Mouse (Mus musculus): Measurements from ENCODE around the gene Eif2ak4. TPM values are rescaled to one million over a fixed set of nuclear protein-coding genes. Genes with fewer than 3 reads are reported as not detected.

Gene Eif2ak4
- polyA plus RNA-seq, 1 experiment: 21.5 TPM

- Histone ChIP-seq H3K27ac (ENCODE audit: insufficient read depth, low read length) (no peak overlapping the region), H3K4me1 (ENCODE audit: control insufficient read depth, insufficient read depth, low read length) (no peaks in the 10 kb centered on the region), H3K27me3 (ENCODE audit: control insufficient read depth, insufficient read depth, low read length) (no peaks in the 10 kb centered on the region), H3K4me3 (replicated peaks; ENCODE audit: insufficient read depth, low read depth, low read length) (no peak overlapping the region)
- WGBS: 73% methylated on average over 2 of the region's 2 CpGs
- no peak for TF ChIP-seq POLR2A (IDR thresholded peaks at IDR 0.05; ENCODE audit: borderline replicate concordance, insufficient read depth, low read length)
- TF ChIP-seq CTCF (IDR thresholded peaks at IDR 0.05; ENCODE audit: borderline replicate concordance, insufficient read depth, low read depth, low read length): no peak
- no peak for DNase-seq
Observed at GRCm38 (mm10) chr2:118500191-118500590, 111.8 kb downstream of the Eif2ak4 start.

- Histone ChIP-seq H3K27me3 (ENCODE audit: control insufficient read depth, insufficient read depth, low read length) (no peaks in the 10 kb centered on the region), H3K4me3 (replicated peaks; ENCODE audit: insufficient read depth, low read depth, low read length) (no peak overlapping the region), H3K4me1 (ENCODE audit: control insufficient read depth, insufficient read depth, low read length) (no peaks in the 10 kb centered on the region), H3K27ac (ENCODE audit: insufficient read depth, low read length) (no peak overlapping the region)
- no peak for DNase-seq
- 89% methylated on average over 7 of the region's 7 CpGs for WGBS
- no peak for TF ChIP-seq CTCF (IDR thresholded peaks at IDR 0.05; ENCODE audit: borderline replicate concordance, insufficient read depth, low read depth, low read length)
- no peak for TF ChIP-seq POLR2A (IDR thresholded peaks at IDR 0.05; ENCODE audit: borderline replicate concordance, insufficient read depth, low read length)
Observed at GRCm38 (mm10) chr2:118507126-118507525, 118.7 kb downstream of the Eif2ak4 start.

- no peaks in the 10 kb centered on the region for H3K4me1 ChIP-seq (ENCODE audit: control insufficient read depth, insufficient read depth, low read length)
- DNase-seq: no peak
- WGBS: 62% methylated on average over 8 of the region's 8 CpGs
- H3K4me3 ChIP-seq (replicated peaks; ENCODE audit: insufficient read depth, low read depth, low read length): no peak overlapping the region
- no peak overlapping the region for H3K27ac ChIP-seq (ENCODE audit: insufficient read depth, low read length)
- TF ChIP-seq CTCF (IDR thresholded peaks at IDR 0.05; ENCODE audit: borderline replicate concordance, insufficient read depth, low read depth, low read length) (no peak), POLR2A (IDR thresholded peaks at IDR 0.05; ENCODE audit: borderline replicate concordance, insufficient read depth, low read length) (no peak)
- no peaks in the 10 kb centered on the region for H3K27me3 ChIP-seq (ENCODE audit: control insufficient read depth, insufficient read depth, low read length)
Observed at GRCm38 (mm10) chr2:118509688-118510446, 121.4 kb downstream of the Eif2ak4 start.

- 37% methylated on average over 29 of the region's 29 CpGs for WGBS
- DNase-seq: peak; percentile 74 to 79
- H3K27me3 ChIP-seq (ENCODE audit: control insufficient read depth, insufficient read depth, low read length): no peaks in the 10 kb centered on the region
- no peak overlapping the region for H3K4me3 ChIP-seq (replicated peaks; ENCODE audit: insufficient read depth, low read depth, low read length)
- TF ChIP-seq CTCF (IDR thresholded peaks at IDR 0.05; ENCODE audit: borderline replicate concordance, insufficient read depth, low read depth, low read length): no peak
- no peaks in the 10 kb centered on the region for H3K4me1 ChIP-seq (ENCODE audit: control insufficient read depth, insufficient read depth, low read length)
- no peak overlapping the region for H3K27ac ChIP-seq (ENCODE audit: insufficient read depth, low read length)
Observed at GRCm38 (mm10) chr2:118510447-118511310, 122.3 kb downstream of the Eif2ak4 start.

GRCm38 (mm10) chr2:118511779-118512417 is 123.5 kb downstream of the Eif2ak4 start:
- H3K4me1 ChIP-seq (ENCODE audit: control insufficient read depth, insufficient read depth, low read length): no peaks in the 10 kb centered on the region
- DNase-seq: no peak
- no peak overlapping the region for H3K27ac ChIP-seq (ENCODE audit: insufficient read depth, low read length)
- no peak overlapping the region for H3K4me3 ChIP-seq (replicated peaks; ENCODE audit: insufficient read depth, low read depth, low read length)
- H3K27me3 ChIP-seq (ENCODE audit: control insufficient read depth, insufficient read depth, low read length): no peaks in the 10 kb centered on the region
- 81% methylated on average over 11 of the region's 11 CpGs for WGBS
- TF ChIP-seq CTCF (IDR thresholded peaks at IDR 0.05; ENCODE audit: borderline replicate concordance, insufficient read depth, low read depth, low read length): no peak
- no peak for TF ChIP-seq POLR2A (IDR thresholded peaks at IDR 0.05; ENCODE audit: borderline replicate concordance, insufficient read depth, low read length)

DNA sequence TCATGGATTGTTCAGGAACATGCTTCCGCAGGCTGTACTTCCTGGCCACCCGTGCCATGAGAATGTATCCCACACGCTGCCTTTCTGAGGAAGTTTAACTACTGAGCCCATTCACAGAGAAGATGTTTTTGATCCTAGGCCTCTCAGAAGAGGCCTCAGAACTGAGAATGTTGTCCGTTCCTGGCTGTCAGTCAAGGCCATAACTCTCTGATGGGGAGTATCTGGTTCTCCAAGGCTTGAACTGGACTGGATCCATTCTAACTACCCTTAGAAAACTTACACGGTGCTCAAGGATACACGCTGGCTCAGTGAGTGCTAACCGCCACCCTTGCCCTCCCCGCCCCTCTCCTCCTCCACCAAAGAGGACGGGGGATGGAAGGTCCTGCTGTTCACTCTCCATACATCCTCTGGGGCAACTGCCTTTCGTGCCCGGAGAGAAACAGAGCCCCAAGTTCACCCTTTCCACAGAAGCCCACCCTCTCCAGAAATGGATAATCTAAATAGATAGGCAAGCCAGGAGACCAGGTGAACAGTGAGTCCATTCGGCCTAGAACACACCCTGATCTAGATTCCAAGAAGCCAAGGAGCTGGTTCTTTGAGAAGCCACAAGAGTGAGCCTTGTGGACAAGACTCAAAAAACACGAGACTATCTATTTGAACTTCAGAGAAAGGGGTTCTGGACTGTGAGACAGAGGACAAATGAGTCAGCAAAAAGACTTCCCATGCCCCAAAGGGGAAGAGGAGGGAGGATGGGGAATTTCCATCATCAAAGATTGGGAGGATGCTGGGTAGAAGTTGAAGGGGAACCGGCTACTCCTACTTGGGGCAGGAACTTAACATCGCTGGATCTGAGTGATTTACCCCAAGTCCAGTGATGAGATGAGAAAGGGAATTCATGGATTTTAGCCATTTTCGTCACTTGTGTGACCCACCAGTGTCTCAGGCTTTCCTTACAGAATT is 124.3 kb downstream of the Eif2ak4 start:
- WGBS: 91% methylated on average over 16 of the region's 16 CpGs
- Histone ChIP-seq H3K4me1 (ENCODE audit: control insufficient read depth, insufficient read depth, low read length) (no peaks in the 10 kb centered on the region), H3K27ac (ENCODE audit: insufficient read depth, low read length) (no peak overlapping the region), H3K4me3 (replicated peaks; ENCODE audit: insufficient read depth, low read depth, low read length) (no peak overlapping the region), H3K27me3 (ENCODE audit: control insufficient read depth, insufficient read depth, low read length) (no peaks in the 10 kb centered on the region)
- no peak for DNase-seq
- TF ChIP-seq POLR2A (IDR thresholded peaks at IDR 0.05; ENCODE audit: borderline replicate concordance, insufficient read depth, low read length): no peak
- TF ChIP-seq CTCF (IDR thresholded peaks at IDR 0.05; ENCODE audit: borderline replicate concordance, insufficient read depth, low read depth, low read length): no peak

Data from cerebellum, adult 2 months (tissue).